Comparison of ENCODE assay signal across 13 mouse cellular contexts in genomic region chr10:117687018-117687417, GRCm38 (mm10).
DNase-seq lines count a peak whose midpoint lies in the region.
"Had no signal": no experiment of that assay in that cellular context is flagged by ENCODE, and none has a peak within 500 bp of the region (broad histone marks: within the 10 kb centered on the region; RNA-seq: fewer than 3 reads in every experiment).

No protein-coding gene starts in this region.

- peak; percentile 96 for DNase-seq in adipocyte (ENCODE audit: low spot score)
- no peak for DNase-seq in thymus, postnatal 25 days
- DNase-seq: adrenal gland, adult 2 months; adrenal gland, adult 8-10 months; adrenal gland, postnatal 10 days; adrenal gland, postnatal 25 days; adrenal gland, postnatal 36 days; B cell, adult 2 months; cerebellum, adult 11 months; cerebellum, adult 11-12 months; cerebellum, adult 18-20 months; cerebellum, adult 2 months; cerebellum, adult 8-10 months had no signal
